Mouse (Mus musculus): ENCODE measurements around the gene Tnfaip8l3. TPM values are rescaled to one million over a fixed set of nuclear protein-coding genes. Genes with fewer than 3 reads are reported as not detected.

Gene Tnfaip8l3
- total RNA-seq, 1 experiment, result 0.36 TPM

DNA sequence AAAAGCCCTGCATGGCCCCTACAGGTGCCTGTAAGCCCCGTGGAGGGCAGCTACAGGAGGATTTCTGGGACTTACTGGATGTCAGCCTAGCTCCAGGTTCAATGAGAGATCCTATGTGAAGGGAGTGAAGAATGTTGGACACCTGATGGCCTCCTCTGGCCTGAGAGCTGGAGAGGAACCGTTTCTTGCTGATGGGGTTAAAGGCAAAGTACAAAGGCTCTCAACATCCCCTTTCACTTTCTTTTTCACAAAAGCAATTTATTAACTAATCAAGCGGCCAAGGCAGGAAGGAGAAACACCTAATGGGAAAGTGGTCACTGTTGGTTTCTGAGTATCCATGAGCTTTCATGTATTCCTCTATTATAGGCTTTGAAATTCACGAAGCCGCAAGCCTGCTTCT is 1.0 kb upstream of the Tnfaip8l3 start:
- in situ Hi-C loops (cut with MboI; ENCODE audit: low sequenced_read_pairs in 2 of 2, unreplicated experiment in 2 of 2), result no loop called here
- H3K36me3 ChIP-seq (ENCODE audit: control insufficient read depth, insufficient read depth, low read length, poor library complexity, severe bottlenecking), result no peaks in the 10 kb centered on the region
- peak overlapping the region in 1 of 2 experiments; percentile 68; a peak in 2 of 4 replicates for H3K4me3 ChIP-seq (ENCODE audit: insufficient read depth in 1 of 2, low read depth in 1 of 2, low read length in 2 of 2, poor library complexity in 1 of 2, severe bottlenecking in 1 of 2)
- no peaks in the 10 kb centered on the region for H3K9me3 ChIP-seq (ENCODE audit: control insufficient read depth, insufficient read depth, low read depth, low read length)
- TF ChIP-seq HCFC1 (IDR thresholded peaks at IDR 0.05; ENCODE audit: borderline replicate concordance, insufficient read depth, low read length), result no peak
- TF ChIP-seq MAFK (IDR thresholded peaks at IDR 0.05; ENCODE audit: insufficient read depth, low read depth, low read length), result no peak
- no peak for TF ChIP-seq ZNF384 (IDR thresholded peaks at IDR 0.05; ENCODE audit: low read depth, low read length)
- TF ChIP-seq ZC3H11A (IDR thresholded peaks at IDR 0.05; ENCODE audit: borderline replicate concordance, low read depth, low read length), result no peak
- no peak for TF ChIP-seq CHD2 (IDR thresholded peaks at IDR 0.05; ENCODE audit: low read depth, low read length)
- H3K9ac ChIP-seq (ENCODE audit: insufficient read depth, low read depth, low read length, poor library complexity, severe bottlenecking), result no peak overlapping the region
- peaks cover 4% of the 10 kb centered on the region in 2 experiments; a peak in 3 of 4 replicates for H3K4me1 ChIP-seq (ENCODE audit: control insufficient read depth in 2 of 2, insufficient read depth in 2 of 2, low read length in 2 of 2, poor library complexity in 1 of 2)
- H3K27ac ChIP-seq (ENCODE audit: insufficient read depth, low read depth, low read length, poor library complexity, severe bottlenecking), result no peak overlapping the region
- no peak for DNase-seq (ENCODE audit: low read depth, low spot score)

DNA sequence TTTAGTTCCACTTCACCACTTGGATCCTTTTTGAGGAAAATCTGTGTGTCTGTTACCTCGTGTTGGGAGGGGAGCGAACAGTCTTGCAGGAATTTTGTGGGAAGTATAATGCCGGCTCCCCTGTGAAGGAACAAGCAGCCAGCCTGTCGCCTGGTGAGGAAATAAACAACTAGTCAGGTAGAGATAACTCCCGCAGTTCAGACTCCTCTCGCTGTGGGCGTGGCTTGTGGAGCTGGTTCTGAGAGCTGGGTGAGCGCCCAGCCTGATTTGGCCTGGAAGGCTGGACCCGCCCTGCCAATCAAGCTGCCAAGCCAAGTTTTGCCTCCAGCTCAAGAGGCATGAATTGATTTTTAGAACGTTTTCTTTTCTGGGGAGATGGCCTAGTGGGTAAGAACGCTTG is 589 bp upstream of the Tnfaip8l3 start:
- Histone ChIP-seq H3K27ac (ENCODE audit: insufficient read depth, low read depth, low read length, poor library complexity, severe bottlenecking) (no peak overlapping the region), H3K9ac (ENCODE audit: insufficient read depth, low read depth, low read length, poor library complexity, severe bottlenecking) (no peak overlapping the region), H3K9me3 (ENCODE audit: control insufficient read depth, insufficient read depth, low read depth, low read length) (no peaks in the 10 kb centered on the region), H3K4me1 (ENCODE audit: control insufficient read depth in 2 of 2, insufficient read depth in 2 of 2, low read length in 2 of 2, poor library complexity in 1 of 2) (peaks cover 4% of the 10 kb centered on the region in 2 experiments; a peak in 3 of 4 replicates), H3K36me3 (ENCODE audit: control insufficient read depth, insufficient read depth, low read length, poor library complexity, severe bottlenecking) (no peaks in the 10 kb centered on the region), H3K4me3 (ENCODE audit: insufficient read depth in 1 of 2, low read depth in 1 of 2, low read length in 2 of 2, poor library complexity in 1 of 2, severe bottlenecking in 1 of 2) (peak overlapping the region; percentile 68 to 78; a peak in 3 of 4 replicates)
- no peak for TF ChIP-seq CHD2 (IDR thresholded peaks at IDR 0.05; ENCODE audit: low read depth, low read length)
- TF ChIP-seq MAFK (IDR thresholded peaks at IDR 0.05; ENCODE audit: insufficient read depth, low read depth, low read length), result no peak
- peak; percentile 52 for DNase-seq (ENCODE audit: low read depth, low spot score)
- in situ Hi-C loops (cut with MboI; ENCODE audit: low sequenced_read_pairs in 2 of 2, unreplicated experiment in 2 of 2), result no loop called here

DNA sequence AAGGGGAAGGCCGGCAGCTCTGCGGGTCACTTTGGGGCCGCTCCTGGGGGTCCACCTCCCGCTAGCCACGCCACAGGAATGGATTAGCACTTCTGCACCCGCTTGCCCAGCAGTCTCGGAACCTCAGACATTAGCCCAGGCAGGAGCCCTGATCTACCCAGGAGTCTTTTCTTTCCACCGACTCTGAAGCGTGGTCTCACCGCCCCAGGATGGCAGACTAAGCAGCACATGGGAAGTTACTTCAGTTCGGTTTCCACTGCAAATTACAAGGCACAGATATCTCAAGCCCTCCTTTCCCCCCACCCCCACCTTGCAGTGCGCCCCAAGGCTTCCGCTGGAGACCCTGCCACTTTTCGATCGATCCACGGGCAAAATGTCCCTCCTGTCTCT is 551 bp downstream of the Tnfaip8l3 start:
- Histone ChIP-seq H3K27ac (ENCODE audit: insufficient read depth, low read depth, low read length, poor library complexity, severe bottlenecking) (no peak overlapping the region), H3K4me1 (ENCODE audit: control insufficient read depth in 2 of 2, insufficient read depth in 2 of 2, low read length in 2 of 2, poor library complexity in 1 of 2) (peaks cover 4% of the 10 kb centered on the region in 2 experiments; a peak in 3 of 4 replicates), H3K9ac (ENCODE audit: insufficient read depth, low read depth, low read length, poor library complexity, severe bottlenecking) (peak overlapping the region; percentile 62), H3K36me3 (ENCODE audit: control insufficient read depth, insufficient read depth, low read length, poor library complexity, severe bottlenecking) (no peaks in the 10 kb centered on the region), H3K9me3 (ENCODE audit: control insufficient read depth, insufficient read depth, low read depth, low read length) (no peaks in the 10 kb centered on the region), H3K4me3 (ENCODE audit: insufficient read depth in 1 of 2, low read depth in 1 of 2, low read length in 2 of 2, poor library complexity in 1 of 2, severe bottlenecking in 1 of 2) (peak overlapping the region; percentile 68 to 78)
- TF ChIP-seq ZC3H11A (IDR thresholded peaks at IDR 0.05; ENCODE audit: borderline replicate concordance, low read depth, low read length) (no peak), CHD2 (IDR thresholded peaks at IDR 0.05; ENCODE audit: low read depth, low read length) (no peak), HCFC1 (IDR thresholded peaks at IDR 0.05; ENCODE audit: borderline replicate concordance, insufficient read depth, low read length) (no peak), MAFK (IDR thresholded peaks at IDR 0.05; ENCODE audit: insufficient read depth, low read depth, low read length) (no peak), ZNF384 (IDR thresholded peaks at IDR 0.05; ENCODE audit: low read depth, low read length) (no peak)
- DNase-seq (ENCODE audit: low read depth, low spot score), result no peak
- in situ Hi-C loops (cut with MboI; ENCODE audit: low sequenced_read_pairs in 2 of 2, unreplicated experiment in 2 of 2), result no loop called here

DNA sequence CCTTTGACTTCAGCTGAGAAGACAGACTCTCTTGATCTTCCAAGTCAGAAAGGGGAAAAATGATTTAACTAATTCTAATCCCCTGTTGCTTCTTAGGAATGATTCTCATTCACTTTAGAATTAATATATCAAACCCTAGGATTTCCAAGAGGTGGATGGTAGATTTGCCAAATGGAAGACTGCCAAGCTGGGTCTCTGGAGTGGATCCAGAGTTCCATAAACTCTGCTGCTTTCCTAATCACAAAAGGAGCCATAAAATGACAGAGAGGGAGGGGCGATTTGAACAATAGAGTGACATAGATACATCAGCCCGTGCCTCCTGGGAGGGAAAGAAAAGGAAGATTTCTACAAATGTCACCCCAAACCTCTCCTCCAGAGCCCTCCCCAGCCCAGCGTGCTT is 3.4 kb downstream of the Tnfaip8l3 start:
- Histone ChIP-seq H3K4me3 (ENCODE audit: insufficient read depth in 1 of 2, low read depth in 1 of 2, low read length in 2 of 2, poor library complexity in 1 of 2, severe bottlenecking in 1 of 2) (no peak overlapping the region), H3K36me3 (ENCODE audit: control insufficient read depth, insufficient read depth, low read length, poor library complexity, severe bottlenecking) (no peaks in the 10 kb centered on the region), H3K27ac (ENCODE audit: insufficient read depth, low read depth, low read length, poor library complexity, severe bottlenecking) (no peak overlapping the region), H3K4me1 (ENCODE audit: control insufficient read depth in 2 of 2, insufficient read depth in 2 of 2, low read length in 2 of 2, poor library complexity in 1 of 2) (peaks cover 4% of the 10 kb centered on the region in 2 experiments; a peak in 3 of 4 replicates), H3K9ac (ENCODE audit: insufficient read depth, low read depth, low read length, poor library complexity, severe bottlenecking) (no peak overlapping the region), H3K9me3 (ENCODE audit: control insufficient read depth, insufficient read depth, low read depth, low read length) (no peaks in the 10 kb centered on the region)
- in situ Hi-C loops (cut with MboI; ENCODE audit: low sequenced_read_pairs in 2 of 2, unreplicated experiment in 2 of 2), result no loop called here
- TF ChIP-seq ZC3H11A (IDR thresholded peaks at IDR 0.05; ENCODE audit: borderline replicate concordance, low read depth, low read length) (no peak), HCFC1 (IDR thresholded peaks at IDR 0.05; ENCODE audit: borderline replicate concordance, insufficient read depth, low read length) (no peak), CHD2 (IDR thresholded peaks at IDR 0.05; ENCODE audit: low read depth, low read length) (no peak), ZNF384 (IDR thresholded peaks at IDR 0.05; ENCODE audit: low read depth, low read length) (no peak), MAFK (IDR thresholded peaks at IDR 0.05; ENCODE audit: insufficient read depth, low read depth, low read length) (no peak)
- DNase-seq (ENCODE audit: low read depth, low spot score), result no peak

DNA sequence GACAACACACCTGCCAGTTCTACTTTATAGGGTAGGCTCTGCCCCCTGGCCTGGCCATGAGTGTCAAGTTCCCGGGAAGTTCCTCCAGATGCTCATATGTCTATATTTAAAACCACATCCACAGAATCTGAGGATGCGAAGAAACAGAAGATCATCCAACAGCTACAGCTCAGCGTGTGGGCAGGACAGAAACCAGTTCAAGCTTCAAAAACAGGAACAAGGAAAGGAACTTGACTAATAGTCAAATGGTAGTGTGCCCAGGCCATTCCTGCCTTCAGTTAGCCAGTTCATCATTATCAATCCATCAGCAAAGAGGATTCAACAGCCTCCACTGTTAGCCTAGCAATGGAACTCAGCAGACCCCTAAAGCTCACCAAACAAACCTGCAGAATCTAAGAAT is 4.5 kb downstream of the Tnfaip8l3 start:
- no peaks in the 10 kb centered on the region; a peak in 1 of 4 replicates for H3K4me1 ChIP-seq (ENCODE audit: control insufficient read depth in 2 of 2, insufficient read depth in 2 of 2, low read length in 2 of 2, poor library complexity in 1 of 2)
- no peaks in the 10 kb centered on the region for H3K9me3 ChIP-seq (ENCODE audit: control insufficient read depth, insufficient read depth, low read depth, low read length)
- in situ Hi-C loops (cut with MboI; ENCODE audit: low sequenced_read_pairs in 2 of 2, unreplicated experiment in 2 of 2), result no loop called here
- no peak overlapping the region for H3K4me3 ChIP-seq (ENCODE audit: insufficient read depth in 1 of 2, low read depth in 1 of 2, low read length in 2 of 2, poor library complexity in 1 of 2, severe bottlenecking in 1 of 2)
- no peak overlapping the region for H3K9ac ChIP-seq (ENCODE audit: insufficient read depth, low read depth, low read length, poor library complexity, severe bottlenecking)
- no peak for TF ChIP-seq HCFC1 (IDR thresholded peaks at IDR 0.05; ENCODE audit: borderline replicate concordance, insufficient read depth, low read length)
- no peak for TF ChIP-seq CHD2 (IDR thresholded peaks at IDR 0.05; ENCODE audit: low read depth, low read length)
- TF ChIP-seq ZNF384 (IDR thresholded peaks at IDR 0.05; ENCODE audit: low read depth, low read length), result no peak
- no peak for TF ChIP-seq MAFK (IDR thresholded peaks at IDR 0.05; ENCODE audit: insufficient read depth, low read depth, low read length)
- TF ChIP-seq ZC3H11A (IDR thresholded peaks at IDR 0.05; ENCODE audit: borderline replicate concordance, low read depth, low read length), result no peak
- no peak overlapping the region for H3K27ac ChIP-seq (ENCODE audit: insufficient read depth, low read depth, low read length, poor library complexity, severe bottlenecking)
- no peak for DNase-seq (ENCODE audit: low read depth, low spot score)
- H3K36me3 ChIP-seq (ENCODE audit: control insufficient read depth, insufficient read depth, low read length, poor library complexity, severe bottlenecking), result no peaks in the 10 kb centered on the region
